Mouse (Mus musculus): ENCODE data around the gene Hspbap1.
A peak's percentile ranks its signal among the peaks of the same experiment; 100 is the strongest.

The Hspbap1 gene

GRCm38 (mm10) chr16:35763590-35764296 is 6.4 kb upstream of the Hspbap1 start:
- no peak for DNase-seq (ENCODE audit: low spot score)

GRCm38 (mm10) chr16:35764941-35765340 is 5.2 kb upstream of the Hspbap1 start:
- no peak for DNase-seq (ENCODE audit: low spot score)

GRCm38 (mm10) chr16:35765449-35765848 is 4.7 kb upstream of the Hspbap1 start:
- no peak for DNase-seq (ENCODE audit: low spot score)

- no peak for DNase-seq (ENCODE audit: low spot score)
Observed at GRCm38 (mm10) chr16:35766366-35766765, 3.8 kb upstream of the Hspbap1 start.

GRCm38 (mm10) chr16:35768469-35768784 is 1.7 kb upstream of the Hspbap1 start:
- no peak for DNase-seq (ENCODE audit: low spot score)

- DNase-seq (ENCODE audit: low spot score): peak; percentile 72
Observed at GRCm38 (mm10) chr16:35768785-35769642, 1.2 kb upstream of the Hspbap1 start, which contains the start of gene Dirc2. Gene Dirc2, minus strand, starts transcription at chr16:35769356.

GRCm38 (mm10) chr16:35771141-35771540 is 966 bp downstream of the Hspbap1 start:
- DNase-seq (ENCODE audit: low spot score): no peak

GRCm38 (mm10) chr16:35771606-35772005 is 1.4 kb downstream of the Hspbap1 start:
- DNase-seq (ENCODE audit: low spot score): no peak

- no peak for DNase-seq (ENCODE audit: low spot score)
Observed at GRCm38 (mm10) chr16:35772598-35772997, 2.4 kb downstream of the Hspbap1 start.

GRCm38 (mm10) chr16:35775835-35776234 is 5.7 kb downstream of the Hspbap1 start:
- DNase-seq (ENCODE audit: low spot score): no peak

GRCm38 (mm10) chr16:35776737-35777136 is 6.6 kb downstream of the Hspbap1 start:
- no peak for DNase-seq (ENCODE audit: low spot score)

GRCm38 (mm10) chr16:35777768-35778167 is 7.6 kb downstream of the Hspbap1 start:
- DNase-seq (ENCODE audit: low spot score): no peak

- no peak for DNase-seq (ENCODE audit: low spot score)
Observed at GRCm38 (mm10) chr16:35779681-35780080, 9.5 kb downstream of the Hspbap1 start.

GRCm38 (mm10) chr16:35781096-35781495 is 10.9 kb downstream of the Hspbap1 start:
- no peak for DNase-seq (ENCODE audit: low spot score)

GRCm38 (mm10) chr16:35781651-35782050 is 11.5 kb downstream of the Hspbap1 start:
- no peak for DNase-seq (ENCODE audit: low spot score)

GRCm38 (mm10) chr16:35782451-35783206 is 12.5 kb downstream of the Hspbap1 start:
- DNase-seq (ENCODE audit: low spot score): no peak

GRCm38 (mm10) chr16:35783207-35783573 is 13.0 kb downstream of the Hspbap1 start:
- DNase-seq (ENCODE audit: low spot score): no peak

GRCm38 (mm10) chr16:35784134-35784725 is 14.1 kb downstream of the Hspbap1 start:
- DNase-seq (ENCODE audit: low spot score): no peak

GRCm38 (mm10) chr16:35787163-35787562 is 17.0 kb downstream of the Hspbap1 start:
- DNase-seq (ENCODE audit: low spot score): no peak

GRCm38 (mm10) chr16:35787568-35788189 is 17.5 kb downstream of the Hspbap1 start:
- DNase-seq (ENCODE audit: low spot score): no peak

- no peak for DNase-seq (ENCODE audit: low spot score)
Observed at GRCm38 (mm10) chr16:35788330-35788729, 18.2 kb downstream of the Hspbap1 start.
